Mouse (Mus musculus) mouse trophoblast stem cell (cell line): ENCODE results near the gene Proz.
"Not testable (repeated sequence)": the region's sequence is repeated elsewhere in the genome, so short reads cannot be mapped to it uniquely, and the experiment has no call there.

Experiments used
- in situ Hi-C, 2 experiments: fragments of 300-500 bp; cut with MseI, MboI; formaldehyde crosslinking; loops; 2 replicates in 1 of 2; 3 replicates in 1 of 2; pipeline ENCODE4 v1.15.1; 2025

The Proz gene

GRCm38 (mm10) chr8:13060441-13061150 lies at the start of gene Proz:
TSS of gene Proz (plus strand) at chr8:13060914.
- in situ Hi-C loops = no loop called here

GRCm38 (mm10) chr8:13019560-13019959 lies 41.2 kb upstream of the Proz start:
- in situ Hi-C loops = no loop called here

- in situ Hi-C loops = no loop called here
These were observed 38.9 kb upstream of the Proz start for GRCm38 (mm10) chr8:13021830-13022229.

GRCm38 (mm10) chr8:13025487-13026224 lies 35.1 kb upstream of the Proz start, which contains the start of gene F7:
TSS of gene F7 (plus strand) at chr8:13026034.
- in situ Hi-C loops = no loop called here

- in situ Hi-C loops = no loop called here
These were observed 33.1 kb upstream of the Proz start for GRCm38 (mm10) chr8:13027615-13028014.

- in situ Hi-C loops = no loop called here
These were observed 32.2 kb upstream of the Proz start for GRCm38 (mm10) chr8:13028482-13028881.

GRCm38 (mm10) chr8:13036346-13036812 lies 24.3 kb upstream of the Proz start:
- in situ Hi-C loops = no loop called here

- in situ Hi-C loops = no loop called here
These were observed 23.7 kb upstream of the Proz start, which contains the start of gene F10 for GRCm38 (mm10) chr8:13037015-13037414. TSS of gene F10 (plus strand) at chr8:13037308.

- in situ Hi-C loops = no loop called here
These were observed 23.1 kb upstream of the Proz start for GRCm38 (mm10) chr8:13037569-13037968.

GRCm38 (mm10) chr8:13039054-13039453 lies 21.7 kb upstream of the Proz start:
- in situ Hi-C loops = no loop called here

- in situ Hi-C loops = no loop called here
These were observed 19.3 kb upstream of the Proz start for GRCm38 (mm10) chr8:13041459-13041858.

GRCm38 (mm10) chr8:13047652-13048051 lies 13.1 kb upstream of the Proz start:
- in situ Hi-C loops = no loop called here

GRCm38 (mm10) chr8:13050550-13050949 lies 10.2 kb upstream of the Proz start:
- in situ Hi-C loops = no loop called here

GRCm38 (mm10) chr8:13057351-13057750 lies 3.4 kb upstream of the Proz start:
- in situ Hi-C loops = no loop called here

GRCm38 (mm10) chr8:13063112-13063511 lies 2.4 kb downstream of the Proz start:
- in situ Hi-C loops = no loop called here

GRCm38 (mm10) chr8:13073255-13073654 lies 12.5 kb downstream of the Proz start:
- in situ Hi-C loops = no loop called here

GRCm38 (mm10) chr8:13075044-13075443 lies 14.3 kb downstream of the Proz start:
- in situ Hi-C loops = no loop called here

- in situ Hi-C loops = not testable (repeated sequence)
These were observed 14.9 kb downstream of the Proz start for GRCm38 (mm10) chr8:13075579-13075978.

GRCm38 (mm10) chr8:13077542-13077941 lies 16.8 kb downstream of the Proz start:
- in situ Hi-C loops = no loop called here

GRCm38 (mm10) chr8:13104691-13105086 lies 44.0 kb downstream of the Proz start:
- in situ Hi-C loops = no loop called here

- in situ Hi-C loops = no loop called here
These were observed 44.6 kb downstream of the Proz start, which contains the start of the genes Pcid2 and Cul4a for GRCm38 (mm10) chr8:13105087-13105881. TSS of gene Pcid2 (minus strand) at chr8:13105459. TSS of gene Cul4a (plus strand) at chr8:13105621.
